Mouse (Mus musculus): ENCODE measurements around the gene Col6a6. TPM values are rescaled to one million over a fixed set of nuclear protein-coding genes. Genes with fewer than 3 reads are reported as not detected.

Gene Col6a6
- total and polyA plus RNA-seq, 3 experiments = 0.05 TPM; not detected in 2

DNA sequence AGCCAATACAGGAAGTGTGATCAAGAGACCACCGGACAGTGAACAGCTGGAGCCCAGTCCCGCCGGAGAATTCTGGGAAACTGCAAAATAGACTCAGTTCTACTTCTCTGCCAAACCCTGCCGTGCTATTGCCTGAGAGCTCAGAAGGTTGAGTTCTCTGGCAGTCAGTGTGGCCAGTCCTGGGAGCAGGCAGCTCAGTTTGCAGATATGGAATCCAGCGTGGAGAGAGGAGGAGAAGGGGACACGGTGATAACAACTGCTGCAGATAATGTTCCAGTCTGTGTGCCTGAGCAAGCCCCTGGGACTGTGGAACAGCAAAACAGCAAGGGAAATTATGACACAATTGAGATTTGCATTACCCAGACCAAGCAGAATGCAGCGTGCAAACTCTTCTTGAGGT is 7.6 kb upstream of the Col6a6 start:
- Histone ChIP-seq H3K36me3 (replicated peaks) (no peaks in the 10 kb centered on the region), H3K27me3 (ENCODE audit: insufficient read depth, low read length) (no peaks in the 10 kb centered on the region), H3K9me3 (replicated peaks) (peaks cover 38% of the 10 kb centered on the region), H3K4me3 (ENCODE audit: low read depth, low read length) (no peak overlapping the region), H3K4me1 (ENCODE audit: insufficient read depth, low read depth, low read length) (no peaks in the 10 kb centered on the region)
- DNase-seq (ENCODE audit: low spot score) (no peak), ATAC-seq (ENCODE audit: extremely low read depth, insufficient number of reproducible peaks, low FRiP score, poor library complexity, severe bottlenecking) (no peak)
- no peak for TF ChIP-seq CTCF (IDR thresholded peaks at IDR 0.05; ENCODE audit: low read depth, low read length)
- no peak for TF ChIP-seq POLR2AphosphoS5 (IDR thresholded peaks at IDR 0.05; ENCODE audit: insufficient replicate concordance, low read depth, low read length)
- TF ChIP-seq GATA1 (IDR thresholded peaks at IDR 0.05; ENCODE audit: borderline replicate concordance, low read length) = no peak
- no peak for TF ChIP-seq TAL1 (conservative IDR thresholded peaks at IDR 0.05; ENCODE audit: low read depth, low read length)
- no peak for TF ChIP-seq GATA2 (IDR thresholded peaks at IDR 0.05; ENCODE audit: borderline replicate concordance, low read depth, low read length)

DNA sequence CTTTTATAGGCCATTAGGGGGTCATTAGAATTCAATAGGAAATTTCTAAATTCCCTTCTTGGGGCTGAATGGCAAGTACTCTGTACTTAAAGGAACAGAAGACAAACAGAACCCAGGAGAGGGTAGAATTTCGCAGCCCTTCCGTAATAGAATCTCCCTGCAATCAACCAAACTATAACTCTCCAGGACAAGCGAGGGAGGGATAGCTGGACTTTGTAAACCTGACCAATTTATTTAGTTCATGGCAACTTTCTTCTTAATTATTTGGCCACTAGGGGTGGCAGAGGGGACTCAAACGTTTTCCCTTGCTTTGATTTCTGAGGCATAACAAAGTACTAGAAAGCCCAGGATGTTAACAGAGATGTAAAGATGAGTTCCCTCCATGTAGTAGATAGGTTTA is 6.8 kb upstream of the Col6a6 start:
- no peak for TF ChIP-seq GATA1 (IDR thresholded peaks at IDR 0.05; ENCODE audit: borderline replicate concordance, low read length)
- TF ChIP-seq CTCF (IDR thresholded peaks at IDR 0.05; ENCODE audit: low read depth, low read length) = no peak
- TF ChIP-seq GATA2 (IDR thresholded peaks at IDR 0.05; ENCODE audit: borderline replicate concordance, low read depth, low read length) = no peak
- TF ChIP-seq POLR2AphosphoS5 (IDR thresholded peaks at IDR 0.05; ENCODE audit: insufficient replicate concordance, low read depth, low read length) = no peak
- no peak for TF ChIP-seq TAL1 (conservative IDR thresholded peaks at IDR 0.05; ENCODE audit: low read depth, low read length)
- Histone ChIP-seq H3K9me3 (replicated peaks) (peaks cover 41% of the 10 kb centered on the region), H3K4me3 (ENCODE audit: low read depth, low read length) (no peak overlapping the region), H3K4me1 (ENCODE audit: insufficient read depth, low read depth, low read length) (no peaks in the 10 kb centered on the region), H3K36me3 (replicated peaks) (no peaks in the 10 kb centered on the region), H3K27me3 (ENCODE audit: insufficient read depth, low read length) (no peaks in the 10 kb centered on the region)
- ATAC-seq (ENCODE audit: extremely low read depth, insufficient number of reproducible peaks, low FRiP score, poor library complexity, severe bottlenecking) (no peak), DNase-seq (ENCODE audit: low spot score) (no peak)

DNA sequence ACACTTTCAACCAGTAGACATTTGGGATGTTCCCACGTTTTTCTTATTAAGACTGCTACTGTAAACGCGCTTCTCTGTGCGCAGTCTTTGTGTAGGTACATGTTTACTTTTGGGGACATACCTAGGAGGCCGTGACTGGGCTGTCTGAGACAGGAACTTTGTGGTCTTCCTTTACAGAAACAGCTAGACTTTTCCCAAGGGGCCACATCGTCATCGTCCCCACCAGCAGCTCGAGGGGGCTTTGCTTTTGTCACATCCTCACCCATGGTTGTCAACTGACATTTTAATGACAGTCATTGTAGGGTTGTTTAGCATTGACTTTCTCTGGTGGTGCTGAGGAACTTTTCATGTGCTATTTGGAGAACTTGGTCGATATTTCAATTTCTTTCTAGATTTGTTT is 3.3 kb upstream of the Col6a6 start:
- Histone ChIP-seq H3K27me3 (ENCODE audit: insufficient read depth, low read length) (no peaks in the 10 kb centered on the region), H3K9me3 (replicated peaks) (peaks cover 53% of the 10 kb centered on the region), H3K4me3 (ENCODE audit: low read depth, low read length) (no peak overlapping the region), H3K36me3 (replicated peaks) (no peaks in the 10 kb centered on the region), H3K4me1 (ENCODE audit: insufficient read depth, low read depth, low read length) (no peaks in the 10 kb centered on the region)
- no peak for ATAC-seq (ENCODE audit: extremely low read depth, insufficient number of reproducible peaks, low FRiP score, poor library complexity, severe bottlenecking)
- no peak for DNase-seq (ENCODE audit: low spot score)
- no peak for TF ChIP-seq TAL1 (conservative IDR thresholded peaks at IDR 0.05; ENCODE audit: low read depth, low read length)
- no peak for TF ChIP-seq GATA1 (IDR thresholded peaks at IDR 0.05; ENCODE audit: borderline replicate concordance, low read length)
- no peak for TF ChIP-seq POLR2AphosphoS5 (IDR thresholded peaks at IDR 0.05; ENCODE audit: insufficient replicate concordance, low read depth, low read length)
- TF ChIP-seq GATA2 (IDR thresholded peaks at IDR 0.05; ENCODE audit: borderline replicate concordance, low read depth, low read length) = no peak
- TF ChIP-seq CTCF (IDR thresholded peaks at IDR 0.05; ENCODE audit: low read depth, low read length) = no peak

DNA sequence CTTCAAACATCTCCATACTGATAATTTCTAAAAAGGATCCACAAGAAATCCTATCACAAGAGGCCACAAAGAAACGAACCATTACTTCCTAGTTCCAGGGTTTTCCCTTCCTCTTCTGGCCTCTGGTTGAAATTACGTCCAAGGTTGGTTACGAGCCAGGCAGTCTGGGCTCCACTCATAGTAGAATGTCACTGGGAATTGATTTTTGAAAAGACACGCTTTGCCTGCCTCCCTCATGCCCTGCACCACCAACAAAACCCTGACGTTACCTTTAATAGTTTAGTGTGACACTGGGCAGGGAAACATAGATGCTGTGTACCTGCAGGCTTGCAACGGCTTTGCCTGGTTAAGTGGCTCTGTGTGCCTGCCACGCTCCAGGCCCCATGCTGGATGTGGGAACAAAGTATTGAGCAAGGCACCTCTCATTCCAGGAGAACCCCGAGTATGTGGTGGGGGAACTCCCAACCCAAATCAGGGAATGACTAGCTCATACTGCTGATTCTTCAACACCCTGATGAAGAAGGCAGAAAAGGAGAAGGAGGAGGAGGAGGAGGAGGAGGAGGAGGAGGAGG is 798 bp downstream of the Col6a6 start:
- DNase-seq (ENCODE audit: low spot score) = no peak
- H3K4me1 ChIP-seq (ENCODE audit: insufficient read depth, low read depth, low read length) = no peaks in the 10 kb centered on the region
- TF ChIP-seq GATA1 (IDR thresholded peaks at IDR 0.05; ENCODE audit: borderline replicate concordance, low read length) (no peak), TAL1 (conservative IDR thresholded peaks at IDR 0.05; ENCODE audit: low read depth, low read length) (no peak), GATA2 (IDR thresholded peaks at IDR 0.05; ENCODE audit: borderline replicate concordance, low read depth, low read length) (no peak), POLR2AphosphoS5 (IDR thresholded peaks at IDR 0.05; ENCODE audit: insufficient replicate concordance, low read depth, low read length) (no peak), CTCF (IDR thresholded peaks at IDR 0.05; ENCODE audit: low read depth, low read length) (no peak)
- peaks cover 47% of the 10 kb centered on the region for H3K9me3 ChIP-seq (replicated peaks)
- H3K4me3 ChIP-seq (ENCODE audit: low read depth, low read length) = no peak overlapping the region
- no peaks in the 10 kb centered on the region for H3K36me3 ChIP-seq (replicated peaks)
- ATAC-seq (ENCODE audit: extremely low read depth, insufficient number of reproducible peaks, low FRiP score, poor library complexity, severe bottlenecking) = no peak
- H3K27me3 ChIP-seq (ENCODE audit: insufficient read depth, low read length) = no peaks in the 10 kb centered on the region

DNA sequence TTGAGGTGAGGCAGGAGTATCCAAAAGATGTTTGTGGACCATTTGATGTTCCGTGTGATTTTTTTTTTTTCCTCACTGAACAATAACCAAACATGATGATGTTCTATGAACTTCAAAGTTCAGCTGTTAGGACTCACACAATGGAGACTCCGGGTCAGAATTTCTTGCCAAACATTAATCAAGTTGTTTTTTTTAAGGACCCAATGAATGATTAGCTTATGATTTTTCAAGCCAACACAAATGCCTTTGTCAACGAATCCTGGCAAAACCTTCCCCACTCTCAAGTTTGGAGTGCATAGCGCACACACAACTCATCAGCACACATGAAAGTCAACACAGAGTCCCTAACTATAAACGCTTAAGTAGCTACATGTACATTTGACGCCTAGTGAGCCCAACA is 7.2 kb downstream of the Col6a6 start:
- Histone ChIP-seq H3K4me1 (ENCODE audit: insufficient read depth, low read depth, low read length) (no peaks in the 10 kb centered on the region), H3K9me3 (replicated peaks) (peaks cover 40% of the 10 kb centered on the region), H3K36me3 (replicated peaks) (no peaks in the 10 kb centered on the region), H3K4me3 (ENCODE audit: low read depth, low read length) (no peak overlapping the region), H3K27me3 (ENCODE audit: insufficient read depth, low read length) (no peaks in the 10 kb centered on the region)
- ATAC-seq (ENCODE audit: extremely low read depth, insufficient number of reproducible peaks, low FRiP score, poor library complexity, severe bottlenecking) = no peak
- TF ChIP-seq GATA2 (IDR thresholded peaks at IDR 0.05; ENCODE audit: borderline replicate concordance, low read depth, low read length) (no peak), TAL1 (conservative IDR thresholded peaks at IDR 0.05; ENCODE audit: low read depth, low read length) (no peak), POLR2AphosphoS5 (IDR thresholded peaks at IDR 0.05; ENCODE audit: insufficient replicate concordance, low read depth, low read length) (no peak)
- no peak for DNase-seq (ENCODE audit: low spot score)

DNA sequence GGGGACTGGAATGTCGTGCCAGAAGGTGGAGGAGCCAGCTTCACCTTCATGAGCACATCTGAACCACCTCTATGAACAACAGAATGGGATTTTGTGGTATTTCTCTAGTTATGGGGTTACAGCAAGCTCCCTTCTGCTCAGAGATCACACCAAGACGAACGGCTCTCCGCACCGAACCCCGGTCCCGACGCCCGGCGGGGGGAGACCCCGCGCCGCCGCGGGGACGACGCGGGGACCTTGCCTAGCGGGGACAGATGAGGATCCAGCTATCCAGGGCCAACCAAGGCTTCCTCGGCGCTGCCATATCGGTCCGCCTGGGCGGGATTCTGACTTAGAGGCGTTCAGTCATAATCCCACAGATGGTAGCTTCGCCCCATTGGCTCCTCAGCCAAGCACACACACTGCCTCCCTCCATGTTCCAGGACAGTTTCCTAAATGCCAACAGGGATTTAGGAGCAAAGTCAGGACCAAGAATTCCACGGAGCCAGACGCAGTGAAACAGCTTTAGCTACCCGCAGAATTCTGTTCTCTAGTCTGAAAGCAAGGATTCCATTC is 8.7 kb downstream of the Col6a6 start:
- Histone ChIP-seq H3K4me3 (ENCODE audit: low read depth, low read length) (no peak overlapping the region), H3K27me3 (ENCODE audit: insufficient read depth, low read length) (no peaks in the 10 kb centered on the region), H3K36me3 (replicated peaks) (no peaks in the 10 kb centered on the region), H3K9me3 (replicated peaks) (peaks cover 47% of the 10 kb centered on the region), H3K4me1 (ENCODE audit: insufficient read depth, low read depth, low read length) (no peaks in the 10 kb centered on the region)
- no peak for TF ChIP-seq CTCF (IDR thresholded peaks at IDR 0.05; ENCODE audit: low read depth, low read length)
- no peak for TF ChIP-seq GATA2 (IDR thresholded peaks at IDR 0.05; ENCODE audit: borderline replicate concordance, low read depth, low read length)
- TF ChIP-seq GATA1 (IDR thresholded peaks at IDR 0.05; ENCODE audit: borderline replicate concordance, low read length) = no peak
- TF ChIP-seq POLR2AphosphoS5 (IDR thresholded peaks at IDR 0.05; ENCODE audit: insufficient replicate concordance, low read depth, low read length) = no peak
- TF ChIP-seq TAL1 (conservative IDR thresholded peaks at IDR 0.05; ENCODE audit: low read depth, low read length) = no peak
- peak; percentile 76 for ATAC-seq (ENCODE audit: extremely low read depth, insufficient number of reproducible peaks, low FRiP score, poor library complexity, severe bottlenecking)
- DNase-seq (ENCODE audit: low spot score) = no peak

Data from G1E (cell line).